Mouse (Mus musculus) kidney, adult 2 months (tissue): Measurements from ENCODE around the gene Nkain1. TPM values are rescaled to one million over a fixed set of nuclear protein-coding genes. Genes with fewer than 3 reads are reported as not detected.

ENCODE experiments used
- DNase-seq: peaks from one replicate; pipeline ENCODE4 v3.0.0; 2021
- H3K27ac ChIP-seq: fragments of 200-500 bp; 2 replicates; pipeline ENCODE4 v1.5.1; 2012; ENCODE audit warnings: low read depth, low read length, control low read depth, inconsistent platforms; ENCODE audit not compliant: insufficient read depth
- H3K27me3 ChIP-seq: fragments of 200-500 bp; replicated peaks from 2 replicates; pipeline ENCODE4 v1.6.1; 2012; ENCODE audit warnings: mild to moderate bottlenecking, moderate library complexity, low read length, inconsistent platforms; ENCODE audit not compliant: control insufficient read depth, insufficient read depth
- H3K36me3 ChIP-seq: fragments of 200-500 bp; 2 replicates; pipeline ENCODE4 v1.6.1; 2012; ENCODE audit warnings: mild to moderate bottlenecking, moderate library complexity, low read length, inconsistent platforms; ENCODE audit not compliant: control insufficient read depth, insufficient read depth
- H3K4me1 ChIP-seq: fragments of 200-500 bp; 2 replicates; pipeline ENCODE4 v1.6.1; 2011; ENCODE audit warnings: low read length; ENCODE audit not compliant: control insufficient read depth, insufficient read depth
- H3K4me3 ChIP-seq: fragments of 200-500 bp; 2 replicates; pipeline ENCODE4 v1.5.1; 2011; ENCODE audit warnings: mild to moderate bottlenecking, low read depth, low read length, control low read depth; ENCODE audit not compliant: insufficient read depth
- CTCF ChIP-seq: fragments of 200-500 bp; conservative IDR thresholded peaks from 2 replicates; pipeline ENCODE4 v1.5.1; 2011; ENCODE audit warnings: low read depth, mild to moderate bottlenecking, control low read depth, low read length, moderate library complexity, mixed read lengths; ENCODE audit not compliant: insufficient read depth, insufficient read length
- POLR2A ChIP-seq: fragments of 200-500 bp; IDR thresholded peaks from one replicate; pipeline ENCODE4 v1.6.1; 2011; ENCODE audit warnings: low read depth, low read length, control low read depth
- WGBS: fragments of 180-500 bp; shearing (Covaris S2); methylation state at CpG from one replicate; pipeline ENCODE4 v1.1.7; 2018; 5-methylcytosine and 5-hydroxymethylcytosine counted together
- polyA plus RNA-seq: library from polyadenylated mRNA; depleted of rRNA; stranded (reverse); fragments of >200 nt; gene quantifications from 2 replicates; pipeline ENCODE4 v1.2.3, GENCODE M21; 2012

Gene Nkain1
- polyA plus RNA-seq, 1 experiment = 25.7 TPM

- WGBS = 55% methylated on average over 8 of the region's 8 CpGs
- no peak for TF ChIP-seq POLR2A
- no peak for TF ChIP-seq CTCF
Observed at GRCm38 (mm10) chr4:130552312-130553120, 21.5 kb downstream of the Nkain1 start.

GRCm38 (mm10) chr4:130550511-130550910, 23.5 kb downstream of the Nkain1 start:
- peak overlapping the region; percentile 45; the same call in 1 of the 2 replicates for H3K27ac ChIP-seq
- peak; percentile 94 for DNase-seq
- TF ChIP-seq POLR2A (no peak), CTCF (no peak)
- no peaks in the 10 kb centered on the region for H3K36me3 ChIP-seq
- no peak overlapping the region for H3K4me3 ChIP-seq
- 55% methylated on average over 9 of the region's 9 CpGs for WGBS
- H3K27me3 ChIP-seq = no peaks in the 10 kb centered on the region
- no peaks in the 10 kb centered on the region; the same call in 1 of the 2 replicates for H3K4me1 ChIP-seq

More at GRCm38 (mm10) chr4:130552312-130553120, 21.5 kb downstream of the Nkain1 start:
- H3K36me3 ChIP-seq = no peaks in the 10 kb centered on the region
- H3K27me3 ChIP-seq = no peaks in the 10 kb centered on the region
- H3K4me3 ChIP-seq = no peak overlapping the region
- no peak overlapping the region for H3K27ac ChIP-seq
- no peak for DNase-seq
- H3K4me1 ChIP-seq = no peaks in the 10 kb centered on the region; the same call in 1 of the 2 replicates

GRCm38 (mm10) chr4:130549189-130549588, 24.8 kb downstream of the Nkain1 start:
- Histone ChIP-seq H3K4me1 (no peaks in the 10 kb centered on the region; the same call in 1 of the 2 replicates), H3K4me3 (no peak overlapping the region), H3K36me3 (no peaks in the 10 kb centered on the region), H3K27ac (no peak overlapping the region), H3K27me3 (no peaks in the 10 kb centered on the region)
- DNase-seq = no peak
- 90% methylated on average over 8 of the region's 8 CpGs for WGBS
- TF ChIP-seq POLR2A = no peak
- TF ChIP-seq CTCF = peak; percentile 44

DNA sequence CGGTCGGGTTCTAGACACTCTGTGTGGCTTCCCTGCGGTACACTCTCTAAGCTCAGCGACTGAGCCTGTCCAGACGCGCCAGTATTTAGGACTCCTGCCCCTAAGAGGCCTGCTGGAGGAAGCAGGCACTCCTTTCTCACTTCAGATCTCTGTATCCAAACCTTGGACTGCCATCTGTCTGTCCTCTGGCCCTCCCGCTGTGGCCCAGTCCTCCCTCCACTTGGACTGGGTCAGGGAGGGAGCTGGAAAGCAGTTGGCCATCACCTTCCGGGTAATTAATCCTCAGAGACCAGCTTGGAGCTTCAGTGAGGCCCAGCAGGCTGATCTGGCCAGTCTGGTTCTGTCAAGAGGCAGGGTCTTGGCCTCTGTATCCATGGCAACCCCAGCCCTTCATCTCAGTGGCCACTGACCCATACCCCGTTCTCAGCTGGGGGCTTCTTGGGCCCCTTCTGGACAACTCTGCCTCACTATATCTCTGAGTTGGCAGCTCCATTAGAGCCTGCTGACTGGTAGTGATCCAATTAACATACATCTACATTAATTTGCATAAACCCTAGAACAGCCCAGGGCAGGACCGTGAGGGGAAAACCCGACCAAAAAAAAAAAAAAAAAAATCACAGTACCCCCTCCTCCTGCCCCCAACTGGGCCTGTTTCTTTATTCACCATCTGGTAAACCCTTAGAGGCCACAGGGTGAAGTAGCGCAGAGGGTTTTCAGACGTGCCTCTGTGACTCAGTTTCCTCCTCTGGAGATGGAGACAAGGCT, 27.0 kb downstream of the Nkain1 start:
- no peaks in the 10 kb centered on the region for H3K27me3 ChIP-seq
- no peaks in the 10 kb centered on the region for H3K4me1 ChIP-seq
- no peak for DNase-seq
- TF ChIP-seq POLR2A (no peak), CTCF (no peak)
- WGBS = 42% methylated on average over 13 of the region's 13 CpGs
- H3K36me3 ChIP-seq = no peaks in the 10 kb centered on the region
- H3K4me3 ChIP-seq = no peak overlapping the region
- H3K27ac ChIP-seq = no peak overlapping the region

DNA sequence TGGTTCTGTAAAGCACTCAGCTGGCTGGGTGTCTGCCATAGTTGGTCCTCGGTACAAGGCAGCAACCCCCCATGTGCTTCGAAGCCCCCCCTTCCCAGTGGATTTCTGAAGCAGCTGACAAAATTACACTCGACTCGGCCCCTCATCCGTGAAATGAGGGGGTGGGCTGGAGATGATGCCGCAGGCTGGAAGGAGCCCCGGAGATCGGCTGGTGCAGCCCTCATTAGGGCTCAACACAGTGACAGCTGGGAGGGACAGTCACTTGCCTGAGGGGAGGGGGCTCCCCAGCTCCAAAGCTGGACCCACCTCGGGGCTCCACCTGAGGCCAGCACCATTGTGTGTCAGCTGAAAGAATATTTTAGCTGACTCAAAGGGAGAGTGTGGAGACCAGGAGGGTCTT, 29.6 kb downstream of the Nkain1 start:
- H3K36me3 ChIP-seq = no peaks in the 10 kb centered on the region
- DNase-seq = no peak
- TF ChIP-seq POLR2A = no peak
- TF ChIP-seq CTCF = no peak
- no peaks in the 10 kb centered on the region for H3K27me3 ChIP-seq
- H3K4me3 ChIP-seq = no peak overlapping the region
- WGBS = 30% methylated on average over 9 of the region's 9 CpGs
- H3K27ac ChIP-seq = no peak overlapping the region
- no peaks in the 10 kb centered on the region for H3K4me1 ChIP-seq

DNA sequence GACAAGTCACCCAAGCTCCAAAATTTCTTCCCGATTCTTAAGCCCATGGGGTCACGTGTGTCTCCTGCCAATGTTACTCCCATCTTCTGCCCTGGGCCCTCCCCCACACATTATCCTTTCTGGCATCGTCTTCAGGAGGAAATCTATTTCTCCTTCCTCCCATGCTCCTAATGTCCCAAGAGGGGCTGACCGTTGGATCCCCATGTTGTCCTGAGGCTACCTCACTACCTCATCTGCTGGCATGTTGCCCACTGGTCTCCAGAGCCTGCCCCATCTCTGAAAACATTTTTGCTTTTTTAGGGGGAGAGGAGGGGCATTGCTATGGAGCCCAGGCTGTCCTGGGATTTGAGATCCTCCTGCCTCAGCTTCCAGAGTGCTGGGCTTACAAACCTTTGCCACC, 30.9 kb downstream of the Nkain1 start:
- H3K36me3 ChIP-seq = no peaks in the 10 kb centered on the region
- no peak for TF ChIP-seq POLR2A
- no peak for TF ChIP-seq CTCF
- WGBS = 60% methylated on average over 4 of the region's 4 CpGs

DNA sequence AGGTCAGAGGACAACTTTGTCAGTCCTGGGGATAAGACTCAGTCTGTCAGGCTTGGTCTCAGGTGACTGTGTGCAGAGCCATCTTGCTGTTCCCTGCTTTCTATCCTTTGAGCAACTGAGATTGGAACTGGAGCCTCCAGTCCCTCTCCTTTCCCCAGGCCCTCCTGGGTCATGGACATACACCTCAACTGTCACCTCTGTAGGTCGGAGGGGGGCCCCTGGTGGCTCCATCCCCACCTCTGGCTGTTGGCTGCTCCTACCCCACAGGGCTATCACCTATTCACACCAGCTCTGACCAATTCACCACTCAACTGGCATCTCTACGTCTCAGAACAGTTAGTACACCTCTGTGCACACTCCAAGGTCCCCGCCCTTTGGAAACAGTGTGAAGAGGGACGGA, 33.1 kb downstream of the Nkain1 start:
- Histone ChIP-seq H3K27ac (no peak overlapping the region), H3K27me3 (no peaks in the 10 kb centered on the region), H3K4me3 (no peak overlapping the region), H3K4me1 (no peaks in the 10 kb centered on the region), H3K36me3 (no peaks in the 10 kb centered on the region)
- TF ChIP-seq POLR2A (no peak), CTCF (no peak)
- DNase-seq = no peak
- 92% methylated on average over 4 of the region's 4 CpGs for WGBS

More for the DNA sequence above, 30.9 kb downstream of the Nkain1 start:
- Histone ChIP-seq H3K27ac (no peak overlapping the region), H3K27me3 (no peaks in the 10 kb centered on the region), H3K4me3 (no peak overlapping the region), H3K4me1 (no peaks in the 10 kb centered on the region)
- DNase-seq = no peak
